Mouse (Mus musculus): ENCODE measurements around the gene AC170998.1. TPM values are rescaled to one million over a fixed set of nuclear protein-coding genes. Genes with fewer than 3 reads are reported as not detected.
A peak's percentile ranks its signal among the peaks of the same experiment; 100 is the strongest.

AC170998.1 gene
- total RNA-seq (2021): 1.7 and 2.2 TPM in 2 replicates
- long read RNA-seq: 0 reads

DNA sequence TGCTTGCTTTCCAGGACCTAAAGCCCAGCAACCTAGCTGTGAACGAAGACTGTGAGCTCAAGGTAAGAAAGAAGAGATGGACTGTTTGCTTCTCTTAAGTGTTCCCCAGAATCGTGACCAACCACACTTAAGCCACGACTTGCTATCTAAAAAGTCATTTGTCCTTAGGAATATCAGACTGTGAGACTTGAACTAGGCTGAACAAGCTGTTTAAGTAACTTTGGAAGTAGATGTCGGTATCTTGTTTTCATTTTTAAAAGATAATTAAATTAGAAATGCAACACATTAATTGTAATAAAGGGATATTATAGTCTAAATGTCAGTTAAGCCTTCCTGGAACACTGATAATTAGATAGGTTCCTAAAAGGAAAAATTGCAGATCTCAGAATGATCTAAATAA lies at the start of gene AC170998.1:
AC170998.1 (plus strand) TSS at position 301 of the 400 bp plus-strand sequence.
- DNase-seq: no peak

- no peak for DNase-seq
These were observed 43.4 kb upstream of the AC170998.1 start for GRCm38 (mm10) chr17:28682311-28683084.

GRCm38 (mm10) chr17:28683601-28684000 lies 42.3 kb upstream of the AC170998.1 start:
- DNase-seq: no peak

- DNase-seq: no peak
These were observed 41.3 kb upstream of the AC170998.1 start for GRCm38 (mm10) chr17:28684631-28685030.

GRCm38 (mm10) chr17:28687354-28687753 lies 38.5 kb upstream of the AC170998.1 start:
- DNase-seq: no peak

GRCm38 (mm10) chr17:28689586-28690283 lies 36.1 kb upstream of the AC170998.1 start, which contains the start of gene Slc26a8:
Slc26a8 (minus strand) TSS chr17:28690233.
- peak; percentile 32 for DNase-seq

DNA sequence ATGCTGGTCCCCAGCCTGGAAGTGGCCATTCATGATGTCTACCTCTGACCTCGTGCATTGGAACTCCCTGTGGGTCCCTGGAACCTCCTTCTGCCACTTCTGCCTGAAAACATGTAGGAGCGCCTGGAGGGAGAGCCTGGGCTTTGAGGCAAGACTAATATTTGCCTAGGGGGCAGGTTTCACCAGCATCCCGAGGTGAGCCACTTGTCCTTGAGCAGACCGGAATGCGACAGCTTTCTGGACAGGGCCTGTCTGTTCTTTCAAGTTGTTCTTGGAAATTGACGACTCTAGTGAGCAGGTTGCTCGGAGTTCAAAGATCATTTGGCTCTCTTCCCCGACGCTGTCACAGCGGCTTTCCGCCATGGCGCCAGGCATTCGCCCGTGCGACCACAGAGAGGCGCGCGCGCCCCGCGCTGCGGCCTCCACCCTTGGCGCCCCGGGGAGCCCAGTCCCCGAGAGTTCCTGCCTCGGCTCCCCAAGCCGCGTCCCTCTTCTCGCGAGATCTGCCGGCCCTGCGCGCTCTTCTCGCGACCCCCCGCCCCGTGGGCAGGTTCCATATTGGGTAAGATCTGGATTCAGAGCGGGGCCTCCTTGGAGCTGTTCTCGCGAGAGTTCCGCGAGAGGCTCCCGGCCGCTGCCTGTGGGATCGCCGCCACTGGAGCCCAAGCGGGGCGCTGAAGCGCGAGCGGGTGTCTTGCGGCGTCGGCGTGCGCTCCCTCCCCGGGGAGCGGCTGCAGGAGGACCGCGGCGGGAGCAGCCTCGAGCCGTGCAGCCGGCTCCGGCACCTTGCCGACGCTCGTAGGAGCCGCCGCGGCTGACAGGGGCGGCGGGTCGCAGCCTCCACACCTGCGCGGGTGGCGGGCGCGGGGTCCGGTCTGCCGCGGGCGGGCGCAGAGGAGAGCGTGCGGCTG lies 34.9 kb upstream of the AC170998.1 start, which contains the start of gene Mapk14:
Mapk14 (plus strand) TSS at position 554 of the 911 bp plus-strand sequence.
- DNase-seq: peak; percentile 100

DNA sequence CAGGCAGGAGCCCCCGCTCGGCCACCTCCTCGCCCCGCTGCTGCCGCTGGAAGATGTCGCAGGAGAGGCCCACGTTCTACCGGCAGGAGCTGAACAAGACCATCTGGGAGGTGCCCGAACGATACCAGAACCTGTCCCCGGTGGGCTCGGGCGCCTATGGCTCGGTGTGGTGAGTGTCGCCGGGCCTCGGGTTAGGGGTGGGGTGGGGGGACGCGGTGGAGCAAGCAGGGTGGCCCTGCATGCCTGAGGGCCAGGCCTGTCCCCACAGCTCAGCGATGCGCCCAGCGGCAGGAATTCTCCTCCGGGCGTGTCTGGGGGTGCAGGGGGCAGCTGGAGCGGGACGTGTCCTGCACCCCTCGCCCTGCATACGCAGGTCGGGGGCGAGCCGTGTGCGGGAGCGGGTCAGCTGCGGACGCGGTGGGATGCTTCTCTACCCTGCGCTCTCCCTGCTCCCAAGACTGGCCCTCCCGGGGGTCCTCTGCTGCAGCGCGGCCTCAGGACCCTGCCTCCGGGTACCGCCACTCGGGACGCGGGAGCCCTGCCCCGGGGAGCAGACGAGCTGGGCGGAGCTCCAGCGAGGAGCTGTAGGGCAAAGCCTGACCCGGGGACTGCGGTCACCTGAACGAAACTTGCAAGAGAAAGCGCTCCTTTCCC lies 34.1 kb upstream of the AC170998.1 start:
- DNase-seq: peak; percentile 68

DNA sequence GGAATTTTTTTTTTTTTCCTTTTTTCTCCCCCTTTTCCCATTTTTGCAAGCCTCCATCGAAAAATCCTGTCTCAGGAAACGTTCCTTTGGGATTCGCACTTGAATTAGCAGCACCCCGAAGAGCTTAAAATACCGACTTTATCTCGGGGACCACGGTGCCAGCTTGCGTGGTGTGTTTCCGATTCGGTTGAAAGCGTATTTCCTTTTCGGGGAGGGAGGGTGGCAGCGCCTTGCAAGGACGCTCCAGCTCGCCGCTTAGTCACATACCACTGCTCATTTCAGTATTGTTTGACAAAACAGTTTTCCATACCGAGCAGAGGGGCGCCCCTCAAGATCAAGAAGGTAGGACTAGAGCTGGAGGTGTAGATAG lies 33.6 kb upstream of the AC170998.1 start:
- DNase-seq: peak; percentile 65

DNA sequence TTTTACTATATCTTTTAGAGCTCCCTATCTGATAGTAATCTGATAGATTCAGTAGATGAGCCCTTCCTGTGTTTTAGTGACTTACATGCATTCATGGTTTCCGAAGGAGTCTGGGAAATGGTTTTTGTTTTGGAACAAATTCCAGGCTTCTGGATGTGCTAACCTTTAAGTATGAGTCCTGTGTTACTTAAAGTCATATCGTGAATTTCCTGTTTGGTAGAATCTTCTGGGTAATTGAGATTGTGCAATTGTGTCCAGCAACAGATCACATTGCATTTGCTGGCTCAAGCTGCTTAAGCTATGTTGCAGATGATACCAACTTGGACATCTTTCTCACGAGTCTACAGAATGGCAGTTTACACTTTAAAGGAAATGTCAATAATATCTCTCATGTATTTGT lies 32.8 kb upstream of the AC170998.1 start:
- DNase-seq: no peak

DNA sequence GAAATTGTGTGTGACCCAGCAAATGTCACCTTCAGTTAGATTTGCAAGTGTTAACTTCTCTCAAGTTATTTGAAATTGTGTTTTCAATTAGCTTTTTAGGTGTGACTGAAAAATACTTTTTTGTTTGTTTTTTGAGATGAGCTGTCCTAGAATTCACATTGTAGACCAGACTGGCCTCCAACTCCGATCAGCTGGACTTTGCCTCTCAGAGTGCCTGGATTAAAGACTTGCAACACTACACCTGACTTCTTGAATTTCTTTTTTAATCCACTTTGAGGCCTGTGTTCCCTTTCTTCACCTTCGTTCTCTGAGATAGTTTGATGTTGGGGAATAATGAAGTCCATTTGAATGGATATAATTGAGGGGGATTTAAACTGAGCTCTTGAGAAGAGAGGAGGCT lies 31.8 kb upstream of the AC170998.1 start:
- no peak for DNase-seq

- no peak for DNase-seq
These were observed 31.1 kb upstream of the AC170998.1 start for GRCm38 (mm10) chr17:28694832-28695231.

GRCm38 (mm10) chr17:28696641-28697040 lies 29.2 kb upstream of the AC170998.1 start:
- DNase-seq: no peak

DNA sequence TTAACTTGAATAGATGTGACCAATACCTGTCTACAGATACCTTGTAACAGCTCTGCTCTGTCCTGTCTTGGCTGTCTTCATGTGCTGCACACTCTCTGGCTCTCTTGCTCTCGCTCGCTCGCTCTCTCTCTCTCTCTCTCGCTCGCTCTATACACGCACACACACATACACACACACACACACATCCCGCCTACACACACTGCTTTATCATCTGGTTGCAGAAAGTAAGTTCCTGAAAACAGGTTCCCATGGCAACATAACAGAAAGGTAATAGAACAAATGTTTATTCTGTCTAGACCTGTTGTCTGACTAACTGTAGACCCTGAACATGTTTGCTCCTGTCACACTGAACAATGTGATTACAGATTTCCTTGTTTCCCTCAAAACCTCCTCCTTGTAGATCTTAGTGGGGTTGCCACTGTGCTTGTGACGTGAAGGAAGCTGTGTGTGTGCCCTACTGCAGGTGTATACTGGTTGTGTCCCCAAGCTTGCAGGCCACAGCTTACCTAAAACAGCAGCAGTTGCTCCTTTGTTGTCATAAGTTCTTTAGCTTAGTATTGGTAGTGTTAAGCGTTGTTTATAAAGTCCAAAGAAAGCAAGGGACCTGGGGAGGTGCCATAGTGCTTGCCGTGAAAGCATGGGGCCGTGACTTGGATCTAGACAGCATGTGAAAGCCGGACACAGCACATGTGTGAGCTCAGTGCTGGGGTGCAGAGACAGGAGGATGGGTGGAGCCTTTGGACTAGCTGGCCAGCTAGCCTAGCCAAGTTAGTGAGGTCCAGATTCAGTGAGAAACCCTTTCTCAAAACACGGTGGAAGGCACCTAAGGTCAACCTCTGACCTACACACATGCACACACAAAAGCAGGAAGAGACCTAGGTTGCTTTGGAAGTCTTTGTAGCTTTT lies 28.3 kb upstream of the AC170998.1 start:
- DNase-seq: no peak

- no peak for DNase-seq
These were observed 27.6 kb upstream of the AC170998.1 start for GRCm38 (mm10) chr17:28698245-28698644.

GRCm38 (mm10) chr17:28698672-28699071 lies 27.2 kb upstream of the AC170998.1 start:
- no peak for DNase-seq

DNA sequence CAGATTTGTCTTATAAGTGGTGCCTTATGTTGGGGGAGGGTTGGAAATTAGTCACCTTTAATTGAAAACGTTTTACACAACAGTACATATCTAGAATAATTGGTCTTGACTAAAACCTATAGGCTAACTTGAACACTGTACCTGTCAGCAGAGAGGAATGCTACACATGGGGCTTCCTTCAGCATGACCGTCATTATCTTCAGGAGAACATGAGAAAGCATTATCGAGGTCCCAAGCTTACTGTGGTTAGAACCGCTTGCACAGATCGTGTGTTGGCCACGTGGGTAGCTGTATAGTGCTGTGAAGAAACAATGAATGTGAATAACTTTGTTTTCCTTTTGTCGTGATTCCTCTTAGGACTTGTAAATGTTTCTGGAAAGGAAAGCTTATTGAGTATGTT lies 26.1 kb upstream of the AC170998.1 start:
- no peak for DNase-seq

- DNase-seq: no peak
These were observed 24.7 kb upstream of the AC170998.1 start for GRCm38 (mm10) chr17:28701171-28701570.

- no peak for DNase-seq
These were observed 24.1 kb upstream of the AC170998.1 start for GRCm38 (mm10) chr17:28701737-28702136.

GRCm38 (mm10) chr17:28702646-28703045 lies 23.2 kb upstream of the AC170998.1 start:
- no peak for DNase-seq

- no peak for DNase-seq
These were observed 19.2 kb upstream of the AC170998.1 start for GRCm38 (mm10) chr17:28706697-28707096.

Measured in adrenal gland, postnatal 25 days (tissue).